Mouse (Mus musculus): ENCODE data around the gene Syn2.

DNA sequence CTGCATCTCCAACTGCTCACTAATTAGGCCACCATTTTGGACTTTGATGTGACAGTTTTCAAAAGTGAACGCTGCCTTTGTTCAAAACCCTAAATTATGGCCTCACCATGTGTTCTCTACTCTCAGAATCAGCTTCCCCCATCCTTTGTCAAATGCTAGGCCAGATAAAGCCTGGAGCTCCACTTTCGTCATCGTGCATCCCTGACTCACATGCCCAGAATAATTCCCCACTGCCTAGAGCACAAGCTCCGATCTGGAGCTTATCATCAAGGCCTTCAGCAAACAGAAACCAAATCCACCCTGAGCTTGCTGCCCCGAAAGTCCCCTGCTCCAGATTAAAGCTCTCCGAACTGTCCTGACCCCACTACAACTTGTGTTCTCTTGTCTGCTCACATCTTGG lies 157.9 kb downstream of the Syn2 start:
- no peak for TF ChIP-seq CTCF (IDR thresholded peaks at IDR 0.05; ENCODE audit: insufficient read depth, low read depth, low read length)
- no peak for TF ChIP-seq POLR2A (IDR thresholded peaks at IDR 0.05; ENCODE audit: insufficient read depth, low read depth, low read length)

Measured in olfactory bulb, adult 2 months (tissue).